Mouse (Mus musculus) large intestine, adult 2 months (tissue): ENCODE measurements at regions not wholly inside any gene's neighbourhood (a gene's known extent, or its start where the extent isn't known, plus 50 kb on each side); places are given as distances from the start of the nearest gene placed in this dataset.
"Not testable (repeated sequence)": the region's sequence is repeated elsewhere in the genome, so short reads cannot be mapped to it uniquely, and the experiment has no call there.

Source experiments
- DNase-seq: peaks from one replicate; pipeline ENCODE4 v3.0.0-alpha.2; 2012; ENCODE audit warnings: low read depth, low spot score
- WGBS: fragments of 180-500 bp; shearing (Covaris S2); methylation state at CpG from one replicate; pipeline ENCODE4 v1.1.7; 2018; 5-methylcytosine and 5-hydroxymethylcytosine counted together

DNA sequence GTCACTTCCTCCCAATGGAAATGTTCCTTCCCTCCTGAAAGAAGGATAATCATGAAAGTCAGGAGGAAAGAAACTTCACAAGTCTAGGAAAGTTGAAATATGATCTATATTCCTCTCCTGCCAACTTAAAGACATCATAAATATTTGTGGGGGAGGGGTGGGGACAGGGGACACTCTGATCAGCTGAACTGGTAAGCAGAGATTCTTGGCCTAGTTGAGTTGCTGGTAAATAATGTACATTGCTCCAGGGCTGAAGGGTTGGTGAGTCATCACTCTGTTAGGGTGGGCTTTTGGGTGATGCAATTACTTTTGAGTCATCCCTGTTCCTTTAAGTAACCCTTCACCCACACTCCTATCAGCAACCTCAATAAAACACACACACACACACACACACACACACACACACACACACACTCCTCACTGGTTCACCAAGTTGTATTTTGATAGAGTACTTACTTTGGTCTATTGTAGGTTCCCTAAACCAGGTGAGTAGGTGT is 56.0 kb downstream of the Ccdc71l start:
- no peak for DNase-seq

- 17% methylated on average over 1 of the region's 1 CpGs for WGBS
- DNase-seq, result no peak
These were observed 56.6 kb downstream of the Ccdc71l start for GRCm38 (mm10) chr12:32435126-32435525.

- no peak for DNase-seq
- 86% methylated on average over 1 of the region's 1 CpGs for WGBS
These were observed 59.7 kb downstream of the Ccdc71l start for GRCm38 (mm10) chr12:32438209-32438608.

DNA sequence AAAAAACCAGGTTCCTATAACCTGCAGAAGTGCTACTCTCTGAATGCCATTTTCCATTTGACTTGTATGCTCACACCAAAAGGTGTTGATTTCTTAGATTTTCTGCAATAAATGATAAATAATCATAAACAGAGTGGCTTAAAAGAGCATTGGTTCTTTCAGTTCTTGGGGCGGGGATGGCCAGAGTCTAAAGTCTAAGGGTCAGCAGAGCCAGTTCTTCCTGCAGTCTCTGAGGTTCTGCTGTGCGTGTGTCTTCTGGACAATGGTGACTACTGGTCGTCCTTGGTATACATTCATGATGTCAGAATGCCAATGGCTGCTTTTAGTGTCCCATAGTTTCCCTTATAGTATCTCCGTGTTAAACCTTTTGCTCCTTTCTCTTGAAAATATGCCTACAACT is 66.3 kb downstream of the Ccdc71l start:
- no peak for DNase-seq
- WGBS, result 35% methylated on average over 4 of the region's 4 CpGs

DNA sequence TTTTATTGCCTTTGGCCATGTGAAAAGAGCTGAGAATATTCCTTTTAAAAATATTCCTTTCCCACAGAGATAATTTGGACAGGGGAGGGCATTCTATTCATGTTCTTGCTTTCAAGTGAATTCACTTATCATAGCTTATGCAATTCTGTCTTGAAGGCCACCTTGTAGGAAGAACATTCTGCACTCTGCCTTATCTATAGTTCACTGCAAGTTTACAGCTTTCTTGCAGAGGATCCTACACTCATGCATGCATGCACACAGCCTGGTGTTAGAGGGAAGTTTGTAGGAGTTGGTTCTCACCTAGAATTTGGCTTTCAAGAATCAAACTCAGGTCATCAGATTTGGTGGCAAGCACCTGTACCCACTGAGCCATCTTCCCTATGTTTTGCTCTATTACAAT is 67.4 kb downstream of the Ccdc71l start:
- DNase-seq, result no peak

- peak; percentile 54 for DNase-seq
These were observed 70.9 kb downstream of the Ccdc71l start for GRCm38 (mm10) chr12:32449373-32449772.

- no peak for DNase-seq
- 0% methylated on average over 1 of the region's 1 CpGs for WGBS
These were observed 72.7 kb downstream of the Ccdc71l start for GRCm38 (mm10) chr12:32451226-32451625.

GRCm38 (mm10) chr12:32454794-32455193 is 76.3 kb downstream of the Ccdc71l start:
- no peak for DNase-seq

- DNase-seq, result not testable (repeated sequence)
- WGBS, result 96% methylated on average over 3 of the region's 3 CpGs
These were observed 76.7 kb downstream of the Ccdc71l start for GRCm38 (mm10) chr12:32455231-32455630.

GRCm38 (mm10) chr12:32455913-32456312 is 77.4 kb downstream of the Ccdc71l start:
- DNase-seq, result no peak

GRCm38 (mm10) chr12:32456796-32457195 is 78.3 kb downstream of the Ccdc71l start:
- 71% methylated on average over 4 of the region's 4 CpGs for WGBS
- no peak for DNase-seq

DNA sequence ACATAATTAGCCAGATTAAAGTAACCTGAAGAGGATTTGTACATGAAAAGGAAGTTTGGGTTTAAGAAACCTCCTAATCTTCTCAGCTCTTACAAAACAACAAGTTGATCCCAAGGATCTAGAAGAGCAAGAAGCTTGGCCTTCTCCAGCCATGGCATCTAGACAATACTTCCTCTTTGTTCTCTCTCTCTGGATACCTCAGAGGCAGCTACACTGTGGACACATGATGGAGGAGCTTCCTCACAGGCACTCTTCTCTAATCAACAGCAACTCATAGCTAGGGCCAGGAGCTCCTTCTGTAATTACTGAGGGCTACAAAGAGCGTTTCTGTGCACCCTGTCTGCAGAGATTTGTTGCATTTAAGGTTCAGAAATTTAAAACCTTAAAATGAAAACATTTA is 79.9 kb downstream of the Ccdc71l start:
- WGBS, result 89% methylated on average over 1 of the region's 1 CpGs
- no peak for DNase-seq

DNA sequence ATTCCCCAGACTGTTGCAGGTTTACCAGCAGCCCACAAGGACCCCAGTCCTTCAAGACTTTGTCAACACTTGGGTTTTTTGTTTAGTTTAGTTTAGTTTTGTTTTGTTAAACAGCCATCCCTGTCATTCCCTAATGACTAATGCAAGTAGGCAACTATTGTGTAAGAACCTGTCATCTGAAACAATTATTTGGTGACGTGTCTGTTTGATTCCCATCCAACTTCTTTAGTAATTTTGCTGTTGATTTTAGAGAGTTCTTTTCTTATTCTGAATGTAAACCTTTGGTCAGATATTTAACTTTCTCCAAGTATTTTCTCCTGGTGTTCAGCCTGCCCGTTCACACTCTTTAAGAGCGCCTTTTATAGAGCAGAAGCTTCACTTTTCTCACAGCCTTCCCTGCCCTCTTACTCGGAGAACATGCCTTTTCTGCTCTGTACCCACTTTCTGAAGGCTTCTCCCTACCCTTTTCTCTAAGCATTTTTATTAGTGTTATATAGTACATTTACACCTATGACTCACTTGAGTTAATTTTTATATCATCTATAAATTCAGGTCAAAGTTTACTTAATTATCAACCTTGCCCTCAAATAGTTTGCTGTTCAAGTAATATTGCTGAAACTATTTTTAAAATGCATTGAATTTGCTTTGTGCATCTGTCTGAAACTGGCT is 82.0 kb downstream of the Ccdc71l start:
- WGBS, result 14% methylated on average over 4 of the region's 4 CpGs
- DNase-seq, result no peak

DNA sequence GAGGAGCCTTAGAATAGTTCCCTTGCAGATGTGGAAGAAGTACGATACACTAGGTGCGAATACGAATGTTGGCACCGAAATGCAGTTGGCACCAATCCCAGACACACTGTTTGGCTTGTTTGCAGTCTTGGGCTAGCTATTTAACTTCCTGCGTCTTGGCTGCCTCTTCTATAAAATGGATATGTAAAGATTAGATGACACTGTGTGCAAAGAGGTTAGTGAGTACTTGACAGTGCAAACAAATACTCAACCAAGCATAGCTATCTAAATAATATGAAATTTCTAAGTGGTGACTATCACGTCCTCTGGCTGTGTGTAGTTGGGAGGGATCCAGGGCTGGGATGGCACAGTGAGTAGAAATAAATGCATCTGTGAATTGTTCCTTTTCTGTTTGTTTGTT is 86.9 kb downstream of the Ccdc71l start:
- WGBS, result 15% methylated on average over 6 of the region's 6 CpGs
- DNase-seq, result peak; percentile 99

DNA sequence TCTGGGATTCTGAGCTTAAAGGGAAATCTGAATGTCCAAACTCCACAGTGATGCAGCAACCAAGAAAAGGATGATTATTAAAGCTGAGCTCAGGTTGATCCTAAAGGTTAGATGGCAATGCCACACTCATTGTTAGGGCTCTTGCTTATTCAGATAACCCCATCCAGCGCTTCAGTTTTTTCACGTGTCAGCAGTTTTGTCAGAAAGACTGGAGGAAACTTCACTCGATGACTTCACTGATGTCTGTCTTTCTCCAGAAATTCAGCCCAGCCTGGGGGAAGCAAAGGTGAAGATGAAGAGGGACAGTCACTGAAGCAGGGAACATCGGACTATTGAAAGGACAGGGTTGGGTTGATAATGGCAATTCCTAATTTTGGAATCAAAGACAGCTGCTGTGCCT is 91.4 kb downstream of the Ccdc71l start:
- WGBS, result 87% methylated on average over 4 of the region's 4 CpGs
- no peak for DNase-seq

DNA sequence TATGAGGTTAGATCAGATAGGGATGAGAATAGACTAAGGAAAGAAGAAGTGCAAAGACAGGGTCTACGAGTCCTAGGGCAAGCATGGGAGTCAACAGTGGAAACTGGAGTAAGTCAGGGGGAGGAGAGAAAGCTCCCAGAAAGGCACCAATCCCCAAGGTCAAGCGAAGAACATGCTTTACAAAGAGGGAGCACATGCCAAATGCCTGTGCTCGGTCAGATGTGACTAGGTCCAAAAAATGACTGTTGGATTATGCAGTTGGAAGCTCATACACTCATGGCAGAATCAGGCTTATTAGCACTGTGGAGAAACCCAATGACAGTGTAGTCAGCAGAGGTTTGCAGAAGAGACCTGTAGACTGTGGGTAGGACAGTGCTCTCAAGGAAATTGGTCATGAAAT is 100.9 kb downstream of the Ccdc71l start:
- whole genome bisulfite sequencing, result 84% methylated on average over 3 of the region's 3 CpGs
- DNase-seq, result no peak

DNA sequence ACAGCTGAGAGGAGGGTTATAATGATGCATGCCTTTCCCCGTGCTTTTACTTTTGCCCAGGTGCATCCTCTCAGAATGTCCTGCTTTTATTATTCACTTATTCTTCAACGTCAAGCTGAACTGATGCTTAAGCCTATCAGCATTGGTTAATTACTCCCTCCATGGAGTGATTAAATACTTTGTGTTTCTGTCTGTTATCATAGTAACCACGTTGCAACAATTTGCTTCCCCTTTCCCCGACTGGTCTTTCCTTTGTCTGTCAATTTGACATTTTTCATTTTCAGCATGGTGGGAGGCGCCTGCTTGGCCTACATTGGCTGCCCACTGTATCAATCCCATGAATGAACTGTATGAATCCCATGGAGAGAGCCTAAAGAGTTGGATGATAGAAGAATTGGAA is 101.8 kb downstream of the Ccdc71l start:
- WGBS, result 67% methylated on average over 5 of the region's 5 CpGs
- DNase-seq, result no peak

DNA sequence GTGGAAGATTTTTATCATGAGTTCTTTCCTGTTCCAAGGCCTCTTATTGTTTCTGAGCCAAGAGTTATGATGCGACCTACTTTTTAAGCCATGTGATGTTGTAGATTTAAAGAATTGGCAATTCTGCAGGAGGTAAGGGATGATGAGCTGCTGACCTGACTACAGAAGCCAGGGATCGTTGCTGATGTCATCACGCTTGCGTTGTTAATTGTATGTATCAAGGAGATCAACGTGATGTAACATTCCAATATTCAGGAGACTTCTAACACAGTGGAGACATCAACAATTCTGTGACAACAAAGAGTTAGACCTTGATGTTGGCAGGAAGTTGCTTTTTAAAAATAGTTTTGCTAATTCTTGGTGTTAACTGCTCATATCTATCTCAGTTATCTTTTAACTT is 102.5 kb downstream of the Ccdc71l start:
- 81% methylated on average over 5 of the region's 5 CpGs for WGBS
- no peak for DNase-seq

DNA sequence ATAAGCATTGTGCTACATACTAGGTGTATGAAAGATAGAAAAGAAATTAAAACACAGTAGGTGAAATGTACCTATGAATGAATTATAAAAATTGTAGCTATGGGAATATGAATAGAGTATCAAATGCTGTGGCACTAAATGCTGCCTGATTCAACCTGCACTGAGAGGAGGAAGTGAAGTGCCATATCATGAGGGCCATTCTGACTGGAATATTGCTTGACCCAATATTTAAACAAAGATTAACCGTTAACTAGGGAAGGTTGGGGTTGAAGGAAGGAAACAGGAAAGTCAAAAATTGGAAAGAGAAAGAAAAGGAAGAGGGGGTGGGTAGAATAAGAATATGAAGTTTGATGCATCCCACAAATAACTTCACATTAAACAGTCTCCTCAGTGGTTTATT is 103.8 kb downstream of the Ccdc71l start:
- DNase-seq, result peak; percentile 63

DNA sequence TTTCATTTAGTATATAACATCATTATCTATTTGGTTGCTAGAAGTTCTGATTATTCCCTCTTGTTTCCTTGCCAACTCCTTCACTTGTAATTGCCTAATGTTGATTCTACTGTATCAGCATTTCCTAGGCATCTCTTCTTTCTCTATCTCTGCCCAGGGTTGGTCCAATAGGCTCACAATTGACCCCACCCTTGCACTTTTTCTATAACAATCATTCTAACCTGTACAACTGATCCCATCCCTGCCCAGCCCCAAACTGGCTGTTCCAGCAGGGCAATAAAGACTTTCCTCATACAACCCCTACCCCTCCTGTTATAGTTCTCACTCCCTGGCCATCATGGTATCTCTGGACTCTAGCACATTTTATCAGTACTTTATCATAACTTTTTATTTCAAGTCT is 104.3 kb downstream of the Ccdc71l start:
- DNase-seq, result peak; percentile 54

More for the DNA sequence above, 103.8 kb downstream of the Ccdc71l start:
- 17% methylated on average over 1 of the region's 1 CpGs for WGBS

DNA sequence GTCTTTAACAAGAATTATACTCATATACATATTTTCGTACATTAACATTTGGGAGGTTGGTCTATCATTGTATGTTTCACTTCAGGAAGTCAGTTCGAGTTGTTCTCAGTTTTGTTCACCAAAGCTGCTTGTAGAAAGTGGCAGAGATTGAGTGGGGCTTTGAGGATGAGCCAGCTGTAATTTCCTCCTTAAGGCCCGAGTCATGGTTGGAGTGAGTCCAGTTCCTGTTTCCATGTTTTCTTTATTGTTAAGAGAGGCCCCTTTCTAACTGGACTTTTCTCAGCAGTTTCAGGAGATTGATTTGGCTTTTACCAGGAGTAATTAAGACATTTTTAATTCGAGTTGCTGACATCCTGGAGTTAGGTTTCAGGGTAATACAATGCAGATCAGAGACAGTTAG is 107.7 kb downstream of the Ccdc71l start:
- 42% methylated on average over 4 of the region's 4 CpGs for WGBS
- DNase-seq, result no peak

GRCm38 (mm10) chr12:32486729-32487128 is 108.2 kb downstream of the Ccdc71l start:
- WGBS, result 29% methylated on average over 2 of the region's 2 CpGs
- DNase-seq, result no peak
